Mouse (Mus musculus) B cell, adult 67 days (primary cell): ENCODE data around the gene Maea. TPM values are rescaled to one million over a fixed set of nuclear protein-coding genes. Genes with fewer than 3 reads are reported as not detected.

Experiments used
- total RNA-seq, 2 experiments: library from RNA; stranded (reverse); gene quantifications; 4 replicates each; pipeline ENCODE4 v1.2.4; 2023

Gene Maea
- total RNA-seq: 100 to 1,000 TPM in 1 of 2 experiments, 10 to 100 TPM in 1; 95.7 to 103 TPM

DNA sequence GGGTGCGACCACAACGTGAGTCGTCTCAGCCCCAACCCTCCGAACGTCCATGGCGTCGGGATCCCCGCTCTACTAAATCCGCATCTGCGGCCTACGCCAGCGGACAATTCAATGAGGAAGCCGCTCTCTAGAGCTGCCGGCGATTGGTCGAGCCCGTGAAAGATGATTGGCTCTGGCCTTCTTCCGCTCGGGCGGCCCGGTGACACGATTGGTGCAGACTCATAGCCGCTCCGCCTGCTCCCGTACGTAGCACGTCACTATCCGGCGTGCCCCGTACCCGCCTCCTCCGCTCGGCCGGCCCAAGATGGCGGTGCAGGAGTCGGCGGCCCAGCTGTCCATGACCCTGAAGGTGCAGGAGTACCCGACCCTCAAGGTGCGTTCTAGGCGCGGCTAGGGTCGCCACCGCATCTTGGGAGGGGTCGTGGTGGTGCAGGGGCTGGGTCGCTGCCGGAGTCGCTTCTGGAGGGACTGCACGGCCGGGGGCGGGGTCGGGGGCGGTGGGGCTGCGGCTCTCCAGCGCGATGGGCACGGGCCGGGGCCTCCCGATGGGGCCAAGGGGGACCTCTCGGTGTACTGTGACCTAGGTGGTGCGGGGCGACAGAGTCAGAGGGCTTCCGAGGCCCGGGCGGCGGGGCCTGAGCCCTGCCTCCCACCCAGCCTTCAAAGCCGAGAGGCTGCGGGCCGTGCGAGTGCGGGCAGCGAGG lies at the start of gene Maea:
Gene Maea (plus strand): TSS at position 237 of the 704 bp plus-strand sequence.

DNA sequence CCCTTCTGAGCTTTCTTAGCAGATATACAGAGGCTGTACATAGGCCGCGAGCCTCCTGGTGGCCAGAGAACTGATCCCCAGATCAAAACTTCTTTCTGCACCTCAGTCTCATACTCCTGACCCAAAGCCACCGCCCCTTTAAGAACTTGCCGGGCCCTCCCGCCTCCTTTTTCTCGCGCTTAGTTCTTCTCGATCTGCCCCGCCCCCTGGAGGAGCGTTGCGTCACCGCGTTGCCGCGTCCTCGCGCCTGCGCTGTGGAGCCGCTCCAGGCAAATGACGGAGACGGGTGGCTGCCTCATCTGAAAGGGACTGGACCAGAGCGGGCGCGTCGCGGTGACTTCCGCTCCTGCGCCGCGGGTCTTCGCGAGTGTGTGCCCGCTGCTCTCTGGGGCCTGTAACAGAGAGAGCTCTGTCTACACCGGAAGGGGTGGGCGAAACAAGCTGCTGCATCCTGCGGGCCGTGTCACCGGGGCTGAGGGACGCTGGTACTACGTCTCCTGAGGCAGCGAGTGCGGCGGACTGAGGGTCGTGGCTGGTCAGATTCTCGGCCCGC lies 43.1 kb downstream of the Maea start, which contains the start of gene Uvssa:
Gene Uvssa (plus strand): TSS at position 248 of the 553 bp plus-strand sequence.

Other genes starting within 250 kb of the Maea start
- gene Slc5a1, start 231.3 kb upstream of the Maea start, total RNA-seq: not detected
- gene Spon2, start 117.1 kb upstream of the Maea start, total RNA-seq: under 1 TPM; 0.56 to 0.64 TPM
- 100 to 1,000 TPM; 227 to 240 TPM for gene Ctbp1, start 60.5 kb upstream of the Maea start, total RNA-seq
- 10 to 100 TPM; 20.6 to 26.3 TPM for gene Uvssa, start 43.0 kb downstream of the Maea start, total RNA-seq
- not detected for gene Nkx1-1, start 98.5 kb downstream of the Maea start, total RNA-seq